Mouse (Mus musculus) kidney, postnatal 0 days (tissue): ENCODE results near the gene Spag5. TPM values are rescaled to one million over a fixed set of nuclear protein-coding genes. Genes with fewer than 3 reads are reported as not detected.
"Not testable (repeated sequence)": the region's sequence is repeated elsewhere in the genome, so short reads cannot be mapped to it uniquely, and the experiment has no call there.

Source experiments
- ATAC-seq: fragments of 200-750 bp; cut with Nextera tagmentation; replicated peaks from 2 replicates; pipeline ENCODE4 v1.8.0; 2017; ENCODE audit warnings: low read depth, moderate number of reproducible peaks, moderate TSS enrichment, moderate library complexity; ENCODE audit not compliant: low FRiP score
- DNase-seq: peaks from one replicate; pipeline ENCODE4 v3.0.0-alpha.2; 2016; ENCODE audit warnings: low spot score
- H3K27ac ChIP-seq: fragments of 300-500 bp; sonication (generic); 2 replicates; pipeline ENCODE4 v1.5.1; 2014; ENCODE audit warnings: mild to moderate bottlenecking
- H3K27me3 ChIP-seq: fragments of 300-500 bp; sonication (generic); 2 replicates; pipeline ENCODE4 v1.6.1; 2014; ENCODE audit warnings: low read length, mixed read lengths; ENCODE audit not compliant: insufficient read depth
- H3K36me3 ChIP-seq: fragments of 300-500 bp; sonication (generic); 2 replicates; pipeline ENCODE4 v1.6.1; 2014; ENCODE audit warnings: low read length, mixed read lengths; ENCODE audit not compliant: insufficient read depth
- H3K4me1 ChIP-seq: fragments of 300-500 bp; sonication (generic); replicated peaks from 2 replicates; pipeline ENCODE4 v1.6.1; 2014; ENCODE audit warnings: antibody characterized with exemption, low read length, mixed read lengths; ENCODE audit not compliant: insufficient read depth
- H3K4me2 ChIP-seq: fragments of 300-500 bp; sonication (generic); 2 replicates; pipeline ENCODE4 v1.6.1; 2014; ENCODE audit warnings: mild to moderate bottlenecking, low read length, moderate library complexity, mixed read lengths
- H3K4me3 ChIP-seq: fragments of 300-500 bp; sonication (generic); replicated peaks from 2 replicates; pipeline ENCODE4 v1.5.1; 2014; ENCODE audit warnings: low read depth, low read length
- H3K9ac ChIP-seq: fragments of 300-500 bp; sonication (generic); 2 replicates; pipeline ENCODE4 v1.6.1; 2014; ENCODE audit warnings: low read depth, low read length
- H3K9me3 ChIP-seq: fragments of 300-500 bp; sonication (generic); replicated peaks from 2 replicates; pipeline ENCODE4 v1.6.1; 2016; ENCODE audit warnings: low read length, inconsistent platforms, mixed read lengths
- CTCF ChIP-seq: IDR thresholded peaks from 2 replicates; pipeline ENCODE4 v1.5.1; 2016; ENCODE audit warnings: antibody characterized with exemption, low read depth, mild to moderate bottlenecking, moderate library complexity
- WGBS: fragments of 180-500 bp; shearing (Covaris S2); extraction: QIAGEN DNeasy Blood & Tissue Kit; methylation state at CpG from one replicate; pipeline ENCODE4 v1.1.7; 2014; 5-methylcytosine and 5-hydroxymethylcytosine counted together
- polyA plus RNA-seq: library from polyadenylated mRNA; unstranded; fragments of >200 nt; fragmentation: Nextera tagmentation; extraction: Ambion mirVana; gene quantifications from 2 replicates; pipeline ENCODE4 v1.2.1, GENCODE M21; 2015

Gene Spag5
- polyA plus RNA-seq, 1 experiment from 2014 or later: 12.4 TPM

GRCm38 (mm10) chr11:78265571-78265970 lies 35.8 kb upstream of the Spag5 start:
- Histone ChIP-seq H3K9me3 (no peaks in the 10 kb centered on the region), H3K27me3 (no peaks in the 10 kb centered on the region), H3K4me3 (no peak overlapping the region), H3K4me2 (no peak overlapping the region), H3K36me3 (peaks cover 58% of the 10 kb centered on the region), H3K27ac (no peak overlapping the region), H3K9ac (no peak overlapping the region), H3K4me1 (peaks cover 5% of the 10 kb centered on the region; the same call in 1 of the 2 replicates)
- WGBS: 95% methylated on average over 6 of the region's 6 CpGs
- DNase-seq: no peak
- ATAC-seq: no peak
- TF ChIP-seq CTCF: no peak

GRCm38 (mm10) chr11:78271986-78272385 lies 29.3 kb upstream of the Spag5 start:
- Histone ChIP-seq H3K27ac (no peak overlapping the region), H3K4me1 (no peaks in the 10 kb centered on the region), H3K27me3 (no peaks in the 10 kb centered on the region), H3K9ac (no peak overlapping the region), H3K4me3 (no peak overlapping the region), H3K36me3 (peaks cover 74% of the 10 kb centered on the region), H3K9me3 (no peaks in the 10 kb centered on the region), H3K4me2 (no peak overlapping the region)
- WGBS: 90% methylated on average over 13 of the region's 13 CpGs
- no peak for TF ChIP-seq CTCF
- DNase-seq (no peak), ATAC-seq (no peak)

- H3K36me3 ChIP-seq: peaks cover 82% of the 10 kb centered on the region
- no peak overlapping the region for H3K27ac ChIP-seq
- no peaks in the 10 kb centered on the region for H3K4me1 ChIP-seq
- ATAC-seq (no peak), DNase-seq (peak; percentile 50)
- no peak for TF ChIP-seq CTCF
- H3K9ac ChIP-seq: no peak overlapping the region
- no peak overlapping the region for H3K4me3 ChIP-seq
- H3K9me3 ChIP-seq: no peaks in the 10 kb centered on the region
- 96% methylated on average over 1 of the region's 1 CpGs for WGBS
- H3K4me2 ChIP-seq: no peak overlapping the region
- H3K27me3 ChIP-seq: no peaks in the 10 kb centered on the region
Observed at GRCm38 (mm10) chr11:78275596-78275995, 25.7 kb upstream of the Spag5 start.

- not testable (repeated sequence) for H3K9ac ChIP-seq, ATAC-seq, H3K27ac ChIP-seq, H3K9me3 ChIP-seq, H3K4me2 ChIP-seq, H3K4me3 ChIP-seq, H3K27me3 ChIP-seq, H3K4me1 ChIP-seq, DNase-seq
- peak; percentile 47 for TF ChIP-seq CTCF
- WGBS: 91% methylated on average over 4 of the region's 4 CpGs
- peaks cover 84% of the 10 kb centered on the region for H3K36me3 ChIP-seq
Observed at GRCm38 (mm10) chr11:78276169-78276568, 25.2 kb upstream of the Spag5 start.

- no peak overlapping the region for H3K4me3 ChIP-seq
- H3K9ac ChIP-seq: no peak overlapping the region
- DNase-seq (no peak), ATAC-seq (no peak)
- no peak overlapping the region for H3K4me2 ChIP-seq
- no peaks in the 10 kb centered on the region for H3K27me3 ChIP-seq
- H3K27ac ChIP-seq: no peak overlapping the region
- no peak for TF ChIP-seq CTCF
- H3K9me3 ChIP-seq: no peaks in the 10 kb centered on the region
- WGBS: 81% methylated on average over 7 of the region's 7 CpGs
- peaks cover 82% of the 10 kb centered on the region for H3K36me3 ChIP-seq
- H3K4me1 ChIP-seq: no peaks in the 10 kb centered on the region
Observed at GRCm38 (mm10) chr11:78278853-78279252, 22.5 kb upstream of the Spag5 start.

GRCm38 (mm10) chr11:78279586-78279985 lies 21.7 kb upstream of the Spag5 start:
- Histone ChIP-seq H3K27ac (no peak overlapping the region), H3K4me2 (no peak overlapping the region), H3K4me1 (no peaks in the 10 kb centered on the region), H3K9me3 (no peaks in the 10 kb centered on the region), H3K9ac (no peak overlapping the region), H3K36me3 (peaks cover 80% of the 10 kb centered on the region), H3K27me3 (no peaks in the 10 kb centered on the region), H3K4me3 (no peak overlapping the region)
- DNase-seq: no peak
- no peak for TF ChIP-seq CTCF
- ATAC-seq: no peak
- 89% methylated on average over 4 of the region's 4 CpGs for WGBS

- 91% methylated on average over 7 of the region's 7 CpGs for WGBS
- Histone ChIP-seq H3K4me2 (no peak overlapping the region), H3K27ac (no peak overlapping the region), H3K9ac (no peak overlapping the region), H3K4me3 (no peak overlapping the region), H3K4me1 (no peaks in the 10 kb centered on the region), H3K36me3 (peaks cover 61% of the 10 kb centered on the region), H3K9me3 (no peaks in the 10 kb centered on the region), H3K27me3 (no peaks in the 10 kb centered on the region)
- ATAC-seq (no peak), DNase-seq (no peak)
- no peak for TF ChIP-seq CTCF
Observed at GRCm38 (mm10) chr11:78289146-78289763, 12.1 kb upstream of the Spag5 start.
